Mouse (Mus musculus): Measurements from ENCODE around the gene Ccdc33. TPM values are rescaled to one million over a fixed set of nuclear protein-coding genes. Genes with fewer than 3 reads are reported as not detected.

Ccdc33 gene
- 0.11 and 0.27 TPM in 2 replicates for polyA plus RNA-seq (2014; fragmentation: Nextera tagmentation; extraction: Ambion mirVana)

DNA sequence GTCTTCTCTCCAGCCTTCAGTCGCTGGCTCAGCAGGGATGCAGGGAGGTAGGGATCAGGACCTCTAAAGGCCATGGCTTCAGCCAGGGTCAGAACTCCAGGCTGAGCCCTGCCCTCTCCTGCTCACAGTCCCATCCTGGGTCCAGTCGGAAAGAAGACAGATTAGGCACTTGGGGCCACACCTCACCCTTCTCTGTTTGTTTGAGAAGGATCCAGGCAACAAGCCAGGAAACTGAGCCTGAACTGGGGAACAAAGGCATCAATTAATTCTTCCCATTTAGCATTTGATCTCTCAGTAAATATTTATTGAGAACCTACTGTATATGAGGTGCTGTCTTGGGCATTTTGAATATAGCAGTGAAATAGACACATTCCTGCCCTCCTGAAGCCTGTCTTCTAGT is at the start of gene Ccdc33:
Gene Ccdc33 (minus strand): TSS at position 153 of the 400 bp plus-strand sequence.
- no peaks in the 10 kb centered on the region for H3K9me3 ChIP-seq (ENCODE audit: control insufficient read depth, low read length)
- no peak within 1 kb of the TSS for H3K4me3 ChIP-seq (ENCODE audit: low read depth, low read length)
- H3K27me3 ChIP-seq (replicated peaks; ENCODE audit: control insufficient read depth, insufficient read depth, low read length) = peaks cover 10% of the 10 kb centered on the region; the same call in 1 of the 2 replicates
- H3K9ac ChIP-seq (ENCODE audit: low read length) = no peak within 1 kb of the TSS
- 26% methylated on average over 2 of the region's 2 CpGs for WGBS
- DNase-seq (ENCODE audit: low spot score) (no peak), ATAC-seq (replicated peaks; ENCODE audit: low FRiP score, low TSS enrichment, low read depth) (no peak)
- H3K4me2 ChIP-seq (ENCODE audit: low read length) = no peak within 1 kb of the TSS
- H3K27ac ChIP-seq (ENCODE audit: low read depth) = no peak within 1 kb of the TSS
- no peaks in the 10 kb centered on the region for H3K36me3 ChIP-seq (ENCODE audit: control insufficient read depth, insufficient read depth, low read length)
- peaks cover 18% of the 10 kb centered on the region for H3K4me1 ChIP-seq (replicated peaks; ENCODE audit: control insufficient read depth, insufficient read depth, low read length)

DNA sequence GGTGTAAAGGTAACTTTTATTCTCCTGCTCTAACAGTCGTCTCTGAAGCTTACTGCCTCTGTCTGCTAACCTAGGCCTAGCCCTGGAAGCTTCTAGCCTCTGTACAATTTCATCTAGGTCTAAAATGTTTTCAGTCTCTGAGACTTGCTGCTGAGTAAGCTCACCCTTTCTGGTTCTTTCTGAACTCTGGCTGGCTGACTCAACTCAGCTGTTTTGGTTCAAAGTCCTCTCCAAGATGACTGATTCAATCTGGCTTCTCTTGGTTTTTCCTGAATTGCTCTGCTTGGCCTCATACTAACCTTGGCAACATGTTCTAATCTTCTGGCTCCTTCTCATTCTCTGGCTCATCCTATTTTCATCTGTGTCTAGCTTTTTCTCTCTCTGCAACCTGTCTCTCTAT is 47.2 kb upstream of the Ccdc33 start:
- Histone ChIP-seq H3K4me2 (ENCODE audit: low read length) (no peak overlapping the region), H3K27ac (ENCODE audit: low read depth) (no peak overlapping the region), H3K4me3 (ENCODE audit: low read depth, low read length) (no peak overlapping the region), H3K36me3 (ENCODE audit: control insufficient read depth, insufficient read depth, low read length) (no peaks in the 10 kb centered on the region), H3K27me3 (replicated peaks; ENCODE audit: control insufficient read depth, insufficient read depth, low read length) (no peaks in the 10 kb centered on the region), H3K9ac (ENCODE audit: low read length) (no peak overlapping the region), H3K4me1 (replicated peaks; ENCODE audit: control insufficient read depth, insufficient read depth, low read length) (peaks cover 1% of the 10 kb centered on the region; the same call in 1 of the 2 replicates), H3K9me3 (ENCODE audit: control insufficient read depth, low read length) (peaks cover 7% of the 10 kb centered on the region; the same call in 1 of the 2 replicates)
- ATAC-seq (replicated peaks; ENCODE audit: low FRiP score, low TSS enrichment, low read depth) (no peak), DNase-seq (ENCODE audit: low spot score) (no peak)
- 78% methylated on average over 1 of the region's 1 CpGs for WGBS

DNA sequence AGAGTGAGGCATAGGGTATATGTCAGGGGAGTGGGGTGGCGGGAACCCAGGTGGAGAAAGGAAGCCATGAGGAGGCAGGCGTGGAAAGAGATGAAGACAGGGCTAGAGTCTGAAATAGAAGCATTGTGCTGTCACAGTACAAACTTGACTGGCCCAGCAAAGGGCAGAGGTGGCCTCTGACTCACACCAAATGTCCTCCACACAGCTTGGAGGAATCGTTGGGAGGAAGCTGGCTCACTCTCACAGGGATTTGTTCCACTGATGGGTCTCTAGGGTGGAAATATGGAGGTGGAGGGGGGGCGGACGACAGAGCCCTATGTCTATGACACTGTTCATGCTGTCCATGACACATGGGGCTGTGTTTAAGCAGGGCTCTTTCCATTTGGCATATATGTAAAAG is 44.5 kb upstream of the Ccdc33 start:
- no peak overlapping the region for H3K9ac ChIP-seq (ENCODE audit: low read length)
- no peak overlapping the region for H3K4me2 ChIP-seq (ENCODE audit: low read length)
- peaks cover 7% of the 10 kb centered on the region; the same call in 1 of the 2 replicates for H3K9me3 ChIP-seq (ENCODE audit: control insufficient read depth, low read length)
- no peak overlapping the region for H3K4me3 ChIP-seq (ENCODE audit: low read depth, low read length)
- no peak for ATAC-seq (replicated peaks; ENCODE audit: low FRiP score, low TSS enrichment, low read depth)
- H3K27me3 ChIP-seq (replicated peaks; ENCODE audit: control insufficient read depth, insufficient read depth, low read length) = no peaks in the 10 kb centered on the region
- WGBS = 71% methylated on average over 5 of the region's 5 CpGs
- peaks cover 19% of the 10 kb centered on the region for H3K4me1 ChIP-seq (replicated peaks; ENCODE audit: control insufficient read depth, insufficient read depth, low read length)
- DNase-seq (ENCODE audit: low spot score) = no peak
- H3K27ac ChIP-seq (ENCODE audit: low read depth) = no peak overlapping the region
- H3K36me3 ChIP-seq (ENCODE audit: control insufficient read depth, insufficient read depth, low read length) = no peaks in the 10 kb centered on the region

DNA sequence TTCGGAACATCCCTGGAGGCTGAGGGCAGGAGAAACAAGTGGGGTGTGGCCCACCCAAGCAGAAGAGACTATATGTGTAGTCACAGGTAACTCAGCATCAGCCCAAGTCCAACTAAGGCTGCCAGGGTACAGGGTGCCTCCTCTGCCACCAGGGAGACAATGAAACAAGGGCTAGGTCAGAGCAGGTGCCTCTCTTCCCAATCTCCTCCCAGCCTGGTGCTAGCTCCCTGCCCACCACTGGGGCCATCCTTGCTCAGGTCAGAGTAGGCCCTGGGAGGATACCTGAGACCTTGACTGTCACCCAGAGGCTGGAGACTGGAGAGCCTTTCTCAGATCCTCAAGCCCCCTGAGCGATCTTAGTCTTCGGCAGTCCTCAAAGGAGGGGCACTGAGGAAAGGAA is 43.5 kb upstream of the Ccdc33 start:
- no peak for DNase-seq (ENCODE audit: low spot score)
- no peaks in the 10 kb centered on the region for H3K27me3 ChIP-seq (replicated peaks; ENCODE audit: control insufficient read depth, insufficient read depth, low read length)
- no peak overlapping the region for H3K4me2 ChIP-seq (ENCODE audit: low read length)
- no peak overlapping the region for H3K27ac ChIP-seq (ENCODE audit: low read depth)
- peaks cover 26% of the 10 kb centered on the region for H3K4me1 ChIP-seq (replicated peaks; ENCODE audit: control insufficient read depth, insufficient read depth, low read length)
- no peak overlapping the region for H3K9ac ChIP-seq (ENCODE audit: low read length)
- 76% methylated on average over 3 of the region's 3 CpGs for WGBS
- H3K4me3 ChIP-seq (ENCODE audit: low read depth, low read length) = no peak overlapping the region
- H3K36me3 ChIP-seq (ENCODE audit: control insufficient read depth, insufficient read depth, low read length) = no peaks in the 10 kb centered on the region
- H3K9me3 ChIP-seq (ENCODE audit: control insufficient read depth, low read length) = peaks cover 7% of the 10 kb centered on the region; the same call in 1 of the 2 replicates
- ATAC-seq (replicated peaks; ENCODE audit: low FRiP score, low TSS enrichment, low read depth) = no peak

DNA sequence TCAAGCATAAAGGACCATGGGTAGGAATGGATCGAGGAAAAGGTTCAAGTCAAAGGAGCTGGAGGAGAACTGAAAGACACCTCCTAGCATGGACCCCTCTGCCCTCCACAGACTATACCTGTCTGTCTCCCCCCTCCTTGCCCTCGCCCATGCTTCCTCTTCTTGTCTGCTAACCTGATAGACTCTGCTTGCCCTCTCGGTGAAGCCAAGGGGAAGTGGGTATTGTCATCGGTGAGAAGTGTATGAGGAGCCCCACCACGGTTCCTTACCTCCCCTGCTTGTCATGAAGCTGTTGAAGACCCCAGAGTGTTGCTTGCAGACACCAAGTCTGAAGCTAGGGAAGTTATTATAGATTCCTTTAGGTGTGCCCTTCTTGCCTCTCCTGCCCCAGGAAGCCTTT is 41.7 kb upstream of the Ccdc33 start:
- DNase-seq (ENCODE audit: low spot score) (no peak), ATAC-seq (replicated peaks; ENCODE audit: low FRiP score, low TSS enrichment, low read depth) (no peak)
- Histone ChIP-seq H3K27ac (ENCODE audit: low read depth) (peak overlapping the region; percentile 99), H3K4me2 (ENCODE audit: low read length) (peak overlapping the region; percentile 62; the same call in 1 of the 2 replicates), H3K4me1 (replicated peaks; ENCODE audit: control insufficient read depth, insufficient read depth, low read length) (peaks cover 36% of the 10 kb centered on the region), H3K9ac (ENCODE audit: low read length) (no peak overlapping the region), H3K27me3 (replicated peaks; ENCODE audit: control insufficient read depth, insufficient read depth, low read length) (no peaks in the 10 kb centered on the region), H3K4me3 (ENCODE audit: low read depth, low read length) (no peak overlapping the region), H3K9me3 (ENCODE audit: control insufficient read depth, low read length) (no peaks in the 10 kb centered on the region), H3K36me3 (ENCODE audit: control insufficient read depth, insufficient read depth, low read length) (no peaks in the 10 kb centered on the region)
- 75% methylated on average over 5 of the region's 5 CpGs for WGBS

DNA sequence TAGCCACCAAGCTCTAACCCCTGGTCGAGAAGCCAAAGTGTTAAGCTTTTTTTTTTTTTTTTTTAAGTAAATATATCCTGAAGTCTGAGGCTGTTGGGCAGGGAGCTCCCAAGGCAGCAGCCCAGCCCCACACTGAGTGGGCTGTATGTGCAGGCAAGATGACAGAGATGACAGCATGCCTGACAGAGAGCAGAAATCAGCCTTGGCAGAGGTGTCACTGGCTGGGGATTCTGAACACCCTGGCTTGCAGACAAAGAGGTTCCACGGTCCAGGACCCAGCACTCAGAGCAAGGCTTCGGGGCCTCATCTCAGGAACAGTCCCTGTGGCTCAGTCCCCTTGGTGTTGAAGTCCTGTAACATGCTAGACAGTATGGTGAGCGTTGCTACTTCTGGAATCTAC is 41.2 kb upstream of the Ccdc33 start:
- ATAC-seq (replicated peaks; ENCODE audit: low FRiP score, low TSS enrichment, low read depth) (no peak), DNase-seq (ENCODE audit: low spot score) (no peak)
- H3K4me2 ChIP-seq (ENCODE audit: low read length) = peak overlapping the region; percentile 62
- no peak overlapping the region for H3K9ac ChIP-seq (ENCODE audit: low read length)
- H3K4me3 ChIP-seq (ENCODE audit: low read depth, low read length) = no peak overlapping the region
- peak overlapping the region; percentile 99 for H3K27ac ChIP-seq (ENCODE audit: low read depth)
- no peaks in the 10 kb centered on the region for H3K9me3 ChIP-seq (ENCODE audit: control insufficient read depth, low read length)
- H3K27me3 ChIP-seq (replicated peaks; ENCODE audit: control insufficient read depth, insufficient read depth, low read length) = no peaks in the 10 kb centered on the region
- H3K4me1 ChIP-seq (replicated peaks; ENCODE audit: control insufficient read depth, insufficient read depth, low read length) = peaks cover 40% of the 10 kb centered on the region
- WGBS = 30% methylated on average over 4 of the region's 4 CpGs
- H3K36me3 ChIP-seq (ENCODE audit: control insufficient read depth, insufficient read depth, low read length) = no peaks in the 10 kb centered on the region

DNA sequence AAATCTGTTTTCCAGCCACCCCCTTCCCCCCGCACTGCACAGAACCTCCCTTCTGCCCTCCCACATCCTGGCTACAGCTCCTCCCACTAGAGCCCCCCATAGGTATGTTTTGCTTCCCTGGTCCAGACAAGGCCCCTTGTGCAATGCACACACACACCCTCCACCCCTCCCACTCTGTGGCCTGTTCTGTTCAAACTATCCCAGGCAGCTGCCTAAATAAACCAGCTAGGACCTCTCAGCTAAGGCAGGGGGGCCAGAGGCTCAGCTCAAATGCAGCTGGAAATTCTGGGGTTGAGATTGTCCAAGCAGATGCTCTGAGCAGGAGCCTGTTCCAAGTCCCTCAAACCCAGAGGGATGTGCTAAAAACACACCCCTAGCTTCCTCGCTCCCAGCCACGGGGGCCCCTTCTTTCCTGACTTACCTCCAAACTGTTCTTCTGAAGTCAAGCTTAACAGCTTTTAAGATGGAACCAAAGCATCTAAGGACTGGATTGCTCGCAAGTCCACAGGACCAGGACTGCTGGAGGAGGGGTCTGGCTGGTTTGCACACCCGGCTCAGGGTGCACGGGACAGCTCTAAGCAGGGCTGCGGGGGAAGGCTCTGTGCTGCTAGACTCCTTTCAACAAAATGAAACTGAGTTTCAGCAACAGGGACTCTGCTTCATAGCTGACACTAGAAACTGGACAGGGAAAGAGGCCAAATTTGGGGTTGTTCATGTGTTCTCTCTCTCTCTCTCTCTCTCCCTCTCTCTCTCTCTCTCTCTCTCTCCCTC is 40.1 kb upstream of the Ccdc33 start:
- peak overlapping the region; percentile 52 for H3K9ac ChIP-seq (ENCODE audit: low read length)
- no peaks in the 10 kb centered on the region for H3K9me3 ChIP-seq (ENCODE audit: control insufficient read depth, low read length)
- ATAC-seq (replicated peaks; ENCODE audit: low FRiP score, low TSS enrichment, low read depth) = peak; percentile 87
- H3K27ac ChIP-seq (ENCODE audit: low read depth) = peak overlapping the region; percentile 99
- 10% methylated on average over 7 of the region's 7 CpGs for WGBS
- no peaks in the 10 kb centered on the region for H3K36me3 ChIP-seq (ENCODE audit: control insufficient read depth, insufficient read depth, low read length)
- peak; percentile 79 for DNase-seq (ENCODE audit: low spot score)
- H3K4me2 ChIP-seq (ENCODE audit: low read length) = peak overlapping the region; percentile 62
- H3K27me3 ChIP-seq (replicated peaks; ENCODE audit: control insufficient read depth, insufficient read depth, low read length) = no peaks in the 10 kb centered on the region
- peaks cover 50% of the 10 kb centered on the region for H3K4me1 ChIP-seq (replicated peaks; ENCODE audit: control insufficient read depth, insufficient read depth, low read length)
- H3K4me3 ChIP-seq (ENCODE audit: low read depth, low read length) = peak overlapping the region; percentile 36

DNA sequence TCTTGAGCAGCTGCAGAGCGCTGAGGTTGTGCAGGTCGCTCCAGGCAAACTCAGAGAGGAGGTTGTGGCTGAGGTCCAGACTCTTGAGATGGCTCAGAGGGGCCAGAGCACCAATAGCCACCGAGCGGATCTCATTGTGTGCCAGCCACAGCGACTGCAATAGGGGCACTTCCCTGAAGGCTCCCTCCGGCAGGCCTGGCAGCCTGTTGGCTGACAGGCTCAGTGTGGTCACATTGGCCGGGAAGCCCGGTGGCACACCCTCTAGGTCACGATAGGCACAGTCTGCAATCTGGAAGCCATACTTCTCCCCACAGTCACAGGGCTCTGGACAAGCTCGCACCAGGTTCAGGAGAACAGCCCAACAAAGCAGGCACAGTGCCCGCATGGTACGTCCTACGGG is 39.2 kb upstream of the Ccdc33 start:
- H3K4me3 ChIP-seq (ENCODE audit: low read depth, low read length) = peak overlapping the region; percentile 36
- peak overlapping the region; percentile 52 for H3K9ac ChIP-seq (ENCODE audit: low read length)
- DNase-seq (ENCODE audit: low spot score) = no peak
- H3K4me2 ChIP-seq (ENCODE audit: low read length) = peak overlapping the region; percentile 62
- H3K36me3 ChIP-seq (ENCODE audit: control insufficient read depth, insufficient read depth, low read length) = no peaks in the 10 kb centered on the region
- peaks cover 59% of the 10 kb centered on the region for H3K4me1 ChIP-seq (replicated peaks; ENCODE audit: control insufficient read depth, insufficient read depth, low read length)
- WGBS = 62% methylated on average over 13 of the region's 13 CpGs
- ATAC-seq (replicated peaks; ENCODE audit: low FRiP score, low TSS enrichment, low read depth) = no peak
- no peaks in the 10 kb centered on the region for H3K27me3 ChIP-seq (replicated peaks; ENCODE audit: control insufficient read depth, insufficient read depth, low read length)
- no peaks in the 10 kb centered on the region for H3K9me3 ChIP-seq (ENCODE audit: control insufficient read depth, low read length)
- peak overlapping the region; percentile 99 for H3K27ac ChIP-seq (ENCODE audit: low read depth)
